Mouse (Mus musculus) effector memory CD4-positive, alpha-beta T cell, adult 5 months (primary cell): ENCODE results near the gene Larp1. TPM values are rescaled to one million over a fixed set of nuclear protein-coding genes. Genes with fewer than 3 reads are reported as not detected.

Experiments used
- polyA plus RNA-seq: library from polyadenylated mRNA; unstranded; fragments of 100-300 nt; shearing (Covaris generic); gene quantifications from one replicate; pipeline ENCODE4 v1.2.1, GENCODE M21; 2017

Larp1 gene
- 110 TPM for polyA plus RNA-seq

GRCm38 (mm10) chr11:58009051-58009515 lies at the start of gene Larp1:
Gene Larp1 (plus strand): TSS chr11:58009064.

GRCm38 (mm10) chr11:58093021-58093528 lies 84.2 kb downstream of the Larp1 start, which contains the start of gene Gm12248:
Gene Gm12248 (minus strand): TSS chr11:58093134.

GRCm38 (mm10) chr11:58103697-58104306 lies 94.9 kb downstream of the Larp1 start, which contains the start of gene Cnot8:
Gene Cnot8 (plus strand): TSS chr11:58104153.

Other genes starting within 250 kb of the Larp1 start
- 44.7 TPM for gene Sap30l, start 207.4 kb upstream of the Larp1 start, polyA plus RNA-seq
- not detected for gene Hand1, start 176.2 kb upstream of the Larp1 start, polyA plus RNA-seq
- gene Gm12248, start 84.1 kb downstream of the Larp1 start, polyA plus RNA-seq, result not detected
- 68.4 TPM for gene Cnot8, start 95.1 kb downstream of the Larp1 start, polyA plus RNA-seq
- 10.3 TPM for gene Gemin5, start 159.5 kb downstream of the Larp1 start, polyA plus RNA-seq
- gene Mrpl22, start 162.6 kb downstream of the Larp1 start, polyA plus RNA-seq, result 23.5 TPM
- 175 TPM for gene Igtp, start 190.5 kb downstream of the Larp1 start, polyA plus RNA-seq
- gene Irgm2, start 190.6 kb downstream of the Larp1 start, polyA plus RNA-seq, result 46.9 TPM